Mouse (Mus musculus): Measurements from ENCODE around the gene Sdhaf4.
"Not testable (repeated sequence)": the region's sequence is repeated elsewhere in the genome, so short reads cannot be mapped to it uniquely, and the experiment has no call there.

Gene Sdhaf4

GRCm38 (mm10) chr1:24005070-24005804, at the start of gene Sdhaf4:
TSS of gene Sdhaf4 (minus strand) at chr1:24005656.
- DNase-seq (ENCODE audit: low read depth): peak; percentile 95

GRCm38 (mm10) chr1:24046730-24047510, 41.5 kb upstream of the Sdhaf4 start:
- no peak for DNase-seq (ENCODE audit: low read depth)

GRCm38 (mm10) chr1:24045627-24046026, 40.2 kb upstream of the Sdhaf4 start:
- peak; percentile 32 for DNase-seq (ENCODE audit: low read depth)

- no peak for DNase-seq (ENCODE audit: low read depth)
These were observed 37.6 kb upstream of the Sdhaf4 start for GRCm38 (mm10) chr1:24043007-24043406.

- peak; percentile 62 for DNase-seq (ENCODE audit: low read depth)
These were observed 28.4 kb upstream of the Sdhaf4 start for GRCm38 (mm10) chr1:24033759-24034423.

GRCm38 (mm10) chr1:24010821-24011220, 5.4 kb upstream of the Sdhaf4 start:
- DNase-seq (ENCODE audit: low read depth): no peak

GRCm38 (mm10) chr1:24010016-24010415, 4.6 kb upstream of the Sdhaf4 start:
- no peak for DNase-seq (ENCODE audit: low read depth)

GRCm38 (mm10) chr1:24007621-24008020, 2.2 kb upstream of the Sdhaf4 start:
- no peak for DNase-seq (ENCODE audit: low read depth)

GRCm38 (mm10) chr1:23999318-23999717, 6.1 kb downstream of the Sdhaf4 start:
- peak; percentile 20 for DNase-seq (ENCODE audit: low read depth)

GRCm38 (mm10) chr1:23998866-23999265, 6.6 kb downstream of the Sdhaf4 start:
- DNase-seq (ENCODE audit: low read depth): no peak

GRCm38 (mm10) chr1:23998120-23998810, 7.2 kb downstream of the Sdhaf4 start:
- no peak for DNase-seq (ENCODE audit: low read depth)

- DNase-seq (ENCODE audit: low read depth): no peak
These were observed 8.0 kb downstream of the Sdhaf4 start for GRCm38 (mm10) chr1:23997493-23997892.

GRCm38 (mm10) chr1:23995420-23995819, 10.0 kb downstream of the Sdhaf4 start:
- no peak for DNase-seq (ENCODE audit: low read depth)

- DNase-seq (ENCODE audit: low read depth): no peak
These were observed 22.3 kb downstream of the Sdhaf4 start for GRCm38 (mm10) chr1:23983118-23983517.

- no peak for DNase-seq (ENCODE audit: low read depth)
These were observed 27.2 kb downstream of the Sdhaf4 start for GRCm38 (mm10) chr1:23978281-23978680.

- not testable (repeated sequence) for DNase-seq (ENCODE audit: low read depth)
These were observed 34.3 kb downstream of the Sdhaf4 start for GRCm38 (mm10) chr1:23971159-23971558.

- no peak for DNase-seq (ENCODE audit: low read depth)
These were observed 37.3 kb downstream of the Sdhaf4 start for GRCm38 (mm10) chr1:23968027-23968725.

- DNase-seq (ENCODE audit: low read depth): no peak
These were observed 39.2 kb downstream of the Sdhaf4 start for GRCm38 (mm10) chr1:23966226-23966625.

- DNase-seq (ENCODE audit: low read depth): no peak
These were observed 46.1 kb downstream of the Sdhaf4 start for GRCm38 (mm10) chr1:23959415-23959732.

- peak; percentile 60 for DNase-seq (ENCODE audit: low read depth)
These were observed 46.6 kb downstream of the Sdhaf4 start for GRCm38 (mm10) chr1:23958668-23959414.

GRCm38 (mm10) chr1:23958101-23958500, 47.4 kb downstream of the Sdhaf4 start:
- no peak for DNase-seq (ENCODE audit: low read depth)

All from induced T-regulatory cell, adult 2 months (primary cell).